Mouse (Mus musculus) forebrain, embryonic 12.5 days (tissue): ENCODE results near the gene Dnajc24. TPM values are rescaled to one million over a fixed set of nuclear protein-coding genes. Genes with fewer than 3 reads are reported as not detected.

Experiments used
- ATAC-seq: fragments of 200-750 bp; cut with Nextera tagmentation; 2 replicates; pipeline ENCODE4 v1.8.0; 2017; ENCODE audit warnings: moderate TSS enrichment; ENCODE audit not compliant: low FRiP score
- H3K27ac ChIP-seq: fragments of 300-500 bp; sonication (generic); 2 replicates; pipeline ENCODE4 v1.5.1; 2016; ENCODE audit warnings: mild to moderate bottlenecking
- H3K27me3 ChIP-seq: fragments of 300-500 bp; sonication (generic); 2 replicates; pipeline ENCODE4 v1.6.1; 2016; ENCODE audit warnings: mild to moderate bottlenecking
- H3K36me3 ChIP-seq: fragments of 300-500 bp; sonication (generic); replicated peaks from 2 replicates; pipeline ENCODE4 v1.6.1; 2016; ENCODE audit warnings: mild to moderate bottlenecking
- H3K4me1 ChIP-seq: fragments of 300-500 bp; sonication (generic); 2 replicates; pipeline ENCODE4 v1.6.1; 2016
- H3K4me2 ChIP-seq: fragments of 300-500 bp; sonication (generic); 2 replicates; pipeline ENCODE4 v1.6.1; 2016; ENCODE audit warnings: mild to moderate bottlenecking, moderate library complexity
- H3K4me3 ChIP-seq: fragments of 300-500 bp; sonication (generic); replicated peaks from 2 replicates; pipeline ENCODE4 v1.5.1; 2016; ENCODE audit warnings: mild to moderate bottlenecking
- H3K9ac ChIP-seq: fragments of 300-500 bp; sonication (generic); 2 replicates; pipeline ENCODE4 v1.6.1; 2016; ENCODE audit warnings: mild to moderate bottlenecking
- H3K9me3 ChIP-seq: fragments of 300-500 bp; sonication (generic); 2 replicates; pipeline ENCODE4 v1.6.1; 2016
- WGBS: fragments of 180-500 bp; shearing (Covaris S2); methylation state at CpG from one replicate; pipeline ENCODE4 v1.1.7; 2016; 5-methylcytosine and 5-hydroxymethylcytosine counted together
- microRNA-seq: library from miRNA; unstranded; fragments of <30 nt; microRNA quantifications from one replicate; pipeline ENCODE4, GENCODE M21; 2017
- polyA plus RNA-seq: library from polyadenylated mRNA; unstranded; fragments of >200 nt; fragmentation: Nextera tagmentation; extraction: Ambion mirVana; gene quantifications from 2 replicates; pipeline ENCODE4 v1.2.1, GENCODE M21; 2016

Gene Dnajc24
- polyA plus RNA-seq, 1 experiment from 2014 or later: 58.2 TPM

- 59% methylated on average over 1 of the region's 1 CpGs for WGBS
- Histone ChIP-seq H3K27me3 (no peaks in the 10 kb centered on the region), H3K9me3 (no peaks in the 10 kb centered on the region), H3K9ac (no peak overlapping the region), H3K4me2 (no peak overlapping the region), H3K4me1 (no peaks in the 10 kb centered on the region), H3K27ac (no peak overlapping the region), H3K36me3 (peaks cover 12% of the 10 kb centered on the region), H3K4me3 (no peak overlapping the region)
- no peak for ATAC-seq
These were observed 39.9 kb downstream of the Dnajc24 start for GRCm38 (mm10) chr2:105963447-105963846.

DNA sequence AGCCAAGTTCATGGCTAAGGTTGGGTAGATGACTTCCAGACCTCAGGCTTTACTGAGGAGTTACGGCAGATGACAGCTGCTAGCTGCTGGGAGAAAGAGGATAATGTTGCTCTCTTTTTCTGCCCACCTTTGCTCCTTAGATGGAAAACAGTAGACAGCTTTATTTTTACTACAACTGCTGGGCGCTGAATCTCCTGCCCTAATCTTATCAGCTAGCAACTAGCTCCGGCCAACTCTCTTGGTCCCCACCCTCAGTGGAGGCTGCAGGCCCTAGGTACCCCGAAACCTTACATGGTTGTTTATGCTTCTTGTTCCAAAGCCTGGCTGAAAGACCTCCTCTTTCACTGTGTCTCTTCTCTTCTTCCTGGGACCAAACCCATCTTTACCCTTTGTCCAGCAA, 49.5 kb downstream of the Dnajc24 start:
- Histone ChIP-seq H3K4me1 (no peaks in the 10 kb centered on the region), H3K9ac (no peak overlapping the region), H3K9me3 (no peaks in the 10 kb centered on the region), H3K27ac (no peak overlapping the region), H3K27me3 (no peaks in the 10 kb centered on the region), H3K4me3 (no peak overlapping the region), H3K36me3 (no peaks in the 10 kb centered on the region), H3K4me2 (no peak overlapping the region)
- 94% methylated on average over 4 of the region's 4 CpGs for WGBS
- ATAC-seq: no peak

DNA sequence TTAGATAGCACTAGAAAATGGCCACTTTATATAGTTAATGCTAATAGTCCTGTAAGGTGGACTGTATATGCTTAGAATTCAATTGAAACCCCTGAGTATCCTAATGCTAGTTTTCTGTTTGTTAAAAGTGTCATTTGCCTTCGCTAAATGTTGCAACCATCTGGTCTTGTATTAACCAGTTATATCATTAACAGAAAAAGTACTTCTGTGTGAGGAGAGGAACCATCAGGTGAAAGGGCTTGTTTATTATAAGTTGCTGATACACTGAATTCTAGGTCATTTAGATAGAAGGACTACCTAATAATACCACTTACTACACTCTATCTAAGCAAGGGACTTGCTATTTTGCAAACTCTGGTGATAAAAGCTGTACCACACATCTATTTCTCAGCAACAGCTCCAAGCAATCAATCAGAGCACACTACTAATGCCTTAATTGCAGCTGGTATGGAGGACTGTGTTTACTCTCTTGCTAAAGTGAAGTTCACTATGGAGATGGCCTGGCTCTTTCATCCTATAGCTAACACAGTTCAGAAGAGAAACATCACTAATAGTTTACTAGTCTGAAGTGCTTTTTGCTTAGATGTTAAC, 51.9 kb downstream of the Dnajc24 start:
- Histone ChIP-seq H3K9me3 (no peaks in the 10 kb centered on the region), H3K4me3 (no peak overlapping the region), H3K9ac (no peak overlapping the region), H3K4me1 (no peaks in the 10 kb centered on the region), H3K27me3 (no peaks in the 10 kb centered on the region), H3K4me2 (no peak overlapping the region), H3K36me3 (no peaks in the 10 kb centered on the region), H3K27ac (no peak overlapping the region)
- no peak for ATAC-seq
- 95% methylated on average over 1 of the region's 1 CpGs for WGBS

DNA sequence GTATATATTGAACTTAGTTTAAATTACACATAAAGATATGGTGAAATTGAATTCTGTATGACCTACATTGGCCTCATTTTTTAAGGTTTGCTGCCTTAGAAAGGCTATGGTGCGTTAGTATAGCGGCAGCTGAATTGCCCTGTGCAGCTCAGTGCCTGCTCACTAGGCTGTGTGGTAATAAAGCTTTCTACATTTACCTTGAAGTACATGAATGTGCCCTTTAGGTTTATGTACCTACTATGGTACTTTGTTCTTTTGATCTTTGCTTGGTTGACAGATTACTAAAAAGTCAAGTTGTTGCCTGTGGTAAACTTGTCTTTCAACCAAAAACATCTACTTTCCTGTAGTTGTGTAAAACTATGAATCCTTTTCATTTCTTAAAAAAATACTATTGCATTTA, 53.2 kb downstream of the Dnajc24 start:
- Histone ChIP-seq H3K4me1 (no peaks in the 10 kb centered on the region), H3K9ac (no peak overlapping the region), H3K27ac (no peak overlapping the region), H3K36me3 (no peaks in the 10 kb centered on the region), H3K9me3 (no peaks in the 10 kb centered on the region), H3K27me3 (no peaks in the 10 kb centered on the region), H3K4me3 (no peak overlapping the region), H3K4me2 (no peak overlapping the region)
- WGBS: 96% methylated on average over 2 of the region's 2 CpGs
- no peak for ATAC-seq

DNA sequence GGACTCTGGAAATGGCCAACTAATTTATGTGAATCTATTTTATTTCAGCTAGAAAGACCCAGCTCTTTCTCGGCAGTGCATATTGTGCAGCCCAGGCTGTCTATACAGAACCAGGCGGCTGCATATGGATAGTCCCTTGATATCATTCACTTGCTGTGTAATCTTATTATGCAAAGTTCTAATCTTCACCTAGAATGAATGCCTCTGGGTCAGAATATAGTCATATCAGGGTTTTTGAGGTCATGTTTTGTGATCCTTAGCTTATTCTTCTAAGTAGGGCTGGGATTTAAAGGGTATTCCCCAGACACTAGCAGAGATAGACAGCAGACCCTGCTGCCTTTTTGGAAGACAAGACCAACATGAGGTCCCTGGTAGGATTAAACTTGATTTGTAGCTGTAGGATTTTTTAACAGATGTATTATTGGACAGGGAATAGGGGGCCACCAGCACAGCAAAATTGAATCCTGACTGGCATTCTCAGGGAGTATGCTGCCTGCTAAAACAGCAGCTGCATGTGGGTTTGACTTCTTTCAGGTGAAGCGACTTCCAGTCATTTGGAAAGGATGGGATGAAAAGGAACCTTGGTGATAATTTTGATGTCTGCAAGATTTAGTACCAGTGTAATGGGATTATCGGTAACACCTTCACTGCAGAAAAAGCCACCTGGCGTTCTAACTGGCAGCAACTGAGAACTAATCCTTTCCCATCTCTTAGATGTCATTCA, 85.6 kb downstream of the Dnajc24 start:
- Histone ChIP-seq H3K9ac (no peak overlapping the region), H3K27me3 (no peaks in the 10 kb centered on the region), H3K27ac (no peak overlapping the region), H3K9me3 (no peaks in the 10 kb centered on the region), H3K4me3 (no peak overlapping the region), H3K36me3 (no peaks in the 10 kb centered on the region; the same call in 1 of the 2 replicates), H3K4me1 (peaks cover 9% of the 10 kb centered on the region; the same call in 1 of the 2 replicates), H3K4me2 (no peak overlapping the region)
- ATAC-seq: 0 out of 2 replicates have a peak, but pooled peaks have one; percentile 33
- WGBS: 48% methylated on average over 5 of the region's 5 CpGs

Small RNA genes lying within 50 kb of the gene (microRNA-seq; reads per million reads assigned to microRNA genes)
- gene Gm22002: not detected

Other genes starting within 250 kb of the Dnajc24 start
- 59.1 and 63.5 TPM in 2 replicates for gene Elp4, start 99.0 kb downstream of the Dnajc24 start, polyA plus RNA-seq
- 123 and 129 TPM in 2 replicates for gene Immp1l, start 98.9 kb downstream of the Dnajc24 start, polyA plus RNA-seq